Mouse (Mus musculus) limb, embryonic 15.5 days (tissue): ENCODE results near the gene Cdca3. TPM values are rescaled to one million over a fixed set of nuclear protein-coding genes. Genes with fewer than 3 reads are reported as not detected.

Experiments
- polyA plus RNA-seq: library from polyadenylated mRNA; unstranded; fragments of >200 nt; fragmentation: Nextera tagmentation; extraction: Ambion mirVana; gene quantifications from 2 replicates; pipeline ENCODE4 v1.2.1, GENCODE M21; 2015

Gene Cdca3
- polyA plus RNA-seq, 1 experiment from 2014 or later = 124 TPM

Other genes starting within 250 kb of the Cdca3 start
- 0.14 TPM in 1 of 2 replicates, not detected in the other for gene C1s2, start 193.5 kb upstream of the Cdca3 start, polyA plus RNA-seq
- gene Lpcat3, start 166.5 kb upstream of the Cdca3 start, polyA plus RNA-seq = 46.1 and 55.0 TPM in 2 replicates
- gene Emg1, start 117.4 kb upstream of the Cdca3 start, polyA plus RNA-seq = 164 and 183 TPM in 2 replicates
- 285 and 312 TPM in 2 replicates for gene Phb2, start 117.2 kb upstream of the Cdca3 start, polyA plus RNA-seq
- gene Ptpn6, start 90.8 kb upstream of the Cdca3 start, polyA plus RNA-seq = 17.4 and 17.8 TPM in 2 replicates
- gene Grcc10, start 88.2 kb upstream of the Cdca3 start, polyA plus RNA-seq = 356 and 402 TPM in 2 replicates
- 0.10 TPM in 1 of 2 replicates, not detected in the other for gene Gm45234, start 73.5 kb upstream of the Cdca3 start, polyA plus RNA-seq
- gene Atn1, start 73.0 kb upstream of the Cdca3 start, polyA plus RNA-seq = 15.1 and 15.7 TPM in 2 replicates
- 7.9 and 9.1 TPM in 2 replicates for gene Eno2, start 59.9 kb upstream of the Cdca3 start, polyA plus RNA-seq
- 0.36 and 0.83 TPM in 2 replicates for gene Lrrc23, start 49.8 kb upstream of the Cdca3 start, polyA plus RNA-seq
- 14.1 and 15.5 TPM in 2 replicates for gene Spsb2, start 20.9 kb upstream of the Cdca3 start, polyA plus RNA-seq
- 940 and 1,131 TPM in 2 replicates for gene Tpi1, start 15.3 kb upstream of the Cdca3 start, polyA plus RNA-seq
- 134 and 136 TPM in 2 replicates for gene Usp5, start 63 bp upstream of the Cdca3 start, polyA plus RNA-seq
- 0.96 and 3.2 TPM in 2 replicates for gene Gnb3, start 10.7 kb downstream of the Cdca3 start, polyA plus RNA-seq
- 43.7 and 62.3 TPM in 2 replicates for gene P3h3, start 28.2 kb downstream of the Cdca3 start, polyA plus RNA-seq
- gene Gpr162, start 34.4 kb downstream of the Cdca3 start, polyA plus RNA-seq = 1.6 and 2.9 TPM in 2 replicates
- 0.24 and 0.31 TPM in 2 replicates for gene Cd4, start 58.7 kb downstream of the Cdca3 start, polyA plus RNA-seq
- 2.3 TPM in 2 replicates for gene Lag3, start 82.2 kb downstream of the Cdca3 start, polyA plus RNA-seq
- 241 and 331 TPM in 2 replicates for gene Ptms, start 90.6 kb downstream of the Cdca3 start, polyA plus RNA-seq
- 352 and 365 TPM in 2 replicates for gene Mlf2, start 101.8 kb downstream of the Cdca3 start, polyA plus RNA-seq
- 146 and 160 TPM in 2 replicates for gene Cops7a, start 136.0 kb downstream of the Cdca3 start, polyA plus RNA-seq
- gene Pianp, start 167.1 kb downstream of the Cdca3 start, polyA plus RNA-seq = 20.8 and 21.3 TPM in 2 replicates
- 16.9 and 17.9 TPM in 2 replicates for gene Zfp384, start 179.6 kb downstream of the Cdca3 start, polyA plus RNA-seq
- gene Ing4, start 210.2 kb downstream of the Cdca3 start, polyA plus RNA-seq = 141 and 146 TPM in 2 replicates
- 9.9 and 12.4 TPM in 2 replicates for gene Acrbp, start 220.1 kb downstream of the Cdca3 start, polyA plus RNA-seq
- gene Lpar5, start 238.4 kb downstream of the Cdca3 start, polyA plus RNA-seq = 6.5 and 6.6 TPM in 2 replicates